Mouse (Mus musculus): ENCODE measurements around the gene Muc2.

The Muc2 gene

DNA sequence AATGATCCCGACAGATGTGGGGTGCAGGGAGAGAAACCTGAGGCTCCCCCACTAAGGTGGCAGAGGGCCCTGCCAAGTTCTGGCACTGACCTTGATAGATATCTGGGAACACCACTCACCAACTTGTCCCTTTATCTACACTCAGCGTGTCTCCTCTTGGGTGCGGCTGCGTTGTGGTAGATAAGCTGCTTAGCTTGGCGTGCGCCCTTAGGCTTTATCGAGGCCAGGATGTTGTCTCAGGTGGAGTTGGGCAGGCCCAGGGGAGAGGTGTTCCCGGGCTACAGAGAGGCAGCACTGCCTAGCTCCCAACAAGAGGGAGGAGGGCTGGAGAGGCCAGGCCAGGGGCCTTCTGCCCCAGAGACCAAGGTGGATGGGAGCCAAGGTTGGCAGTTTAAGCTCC, 80.8 kb downstream of the Muc2 start:
- DNase-seq = no peak

DNA sequence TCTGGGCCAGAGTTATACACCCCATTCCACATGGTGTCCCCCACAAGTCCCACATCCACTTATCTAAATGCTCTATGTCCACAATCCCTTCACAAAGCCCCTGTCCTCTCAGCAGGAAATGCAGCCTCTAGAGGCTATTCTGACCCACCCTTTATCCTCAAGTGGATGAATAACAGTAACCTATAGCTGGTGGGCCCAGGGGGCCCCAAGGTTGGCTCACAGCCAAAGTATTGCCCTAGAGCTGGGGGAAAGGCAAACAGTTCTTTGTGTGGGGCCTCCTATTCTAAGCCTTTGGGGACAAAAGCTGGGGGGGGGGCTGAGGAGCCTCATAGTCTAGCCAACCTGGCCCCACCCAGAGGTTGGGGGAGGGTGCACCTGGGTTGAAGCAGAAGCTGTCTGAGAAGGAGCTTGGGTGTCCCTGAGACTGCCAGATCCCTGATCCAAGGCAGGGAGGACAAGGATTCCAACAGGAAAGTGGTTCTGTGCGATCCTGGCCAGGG, 82.0 kb downstream of the Muc2 start:
- DNase-seq = no peak

DNA sequence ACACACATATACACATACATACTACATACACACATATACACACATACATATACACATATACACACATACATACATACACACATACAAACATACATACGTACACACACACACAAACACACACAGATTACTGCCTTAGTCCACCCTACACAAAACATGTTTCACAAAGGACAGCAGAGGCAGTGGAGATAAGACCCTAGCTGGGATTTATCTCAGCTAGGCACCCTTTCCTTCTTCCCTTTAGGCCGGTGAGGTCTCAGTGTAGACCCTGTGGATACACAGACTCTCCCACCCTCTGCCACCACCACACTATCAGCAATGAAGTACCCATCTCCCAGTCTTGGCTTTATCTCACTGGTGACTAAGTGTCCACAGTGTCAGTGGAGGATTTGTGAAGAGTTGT, 84.7 kb downstream of the Muc2 start:
- no peak for DNase-seq

DNA sequence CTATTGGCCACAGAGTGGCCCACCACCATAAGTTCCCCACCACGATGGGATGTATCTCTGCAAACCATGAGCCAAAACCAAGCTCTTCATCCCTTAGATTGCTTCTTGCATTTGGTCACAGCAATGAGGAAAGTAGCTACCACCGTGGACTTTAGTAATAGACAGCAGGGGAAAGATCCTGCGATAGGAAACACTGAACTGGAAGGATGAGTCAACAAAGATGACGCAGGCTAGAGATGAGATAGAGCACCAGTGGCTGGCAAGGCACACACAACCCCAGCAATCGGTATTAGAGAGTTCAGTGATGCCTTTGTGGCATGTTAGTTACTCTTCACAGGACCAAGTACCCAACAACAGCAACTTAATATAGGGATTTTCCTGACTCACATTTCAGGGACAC, 86.1 kb downstream of the Muc2 start:
- DNase-seq = no peak

DNA sequence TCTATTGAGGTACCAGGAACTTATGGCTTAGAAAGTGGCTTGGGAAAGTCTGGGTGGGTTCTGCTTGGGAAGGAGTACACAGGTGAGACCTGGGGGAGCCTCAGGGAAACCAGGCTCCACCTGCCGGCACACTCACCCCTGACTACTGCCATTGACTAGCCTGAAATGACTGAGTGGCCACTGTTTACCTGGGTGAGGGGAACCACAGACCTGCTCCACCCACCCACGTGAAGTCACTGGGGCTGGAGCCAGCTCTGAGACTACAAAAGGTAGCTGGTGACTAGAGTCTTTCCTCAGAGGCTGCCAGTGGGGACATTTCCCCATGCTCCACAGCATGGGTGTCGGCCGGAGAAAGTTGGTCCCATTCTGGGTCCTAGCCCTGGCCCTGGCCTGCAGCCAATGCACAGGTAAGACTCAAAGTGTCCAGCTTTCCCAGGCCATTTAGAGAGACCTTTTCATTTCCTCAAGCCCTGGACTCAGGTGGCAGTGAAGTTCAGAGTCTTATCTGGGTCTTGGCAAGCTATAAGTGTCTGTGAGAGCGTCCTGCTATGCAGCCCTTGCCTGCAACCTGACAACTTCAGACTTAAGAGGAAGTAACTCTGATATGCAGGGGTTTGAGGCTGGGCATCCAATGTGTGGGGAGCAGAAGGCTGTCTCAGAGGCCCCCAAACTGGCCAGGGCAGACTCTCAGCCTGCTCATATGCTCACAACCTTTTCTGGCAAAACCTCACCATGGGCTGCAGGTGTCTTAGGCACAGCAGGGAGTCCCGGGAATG, 98.7 kb downstream of the Muc2 start, which contains the start of gene Muc5ac:
Muc5ac (plus strand) TSS at position 296 of the 776 bp plus-strand sequence.
- no peak for DNase-seq

DNA sequence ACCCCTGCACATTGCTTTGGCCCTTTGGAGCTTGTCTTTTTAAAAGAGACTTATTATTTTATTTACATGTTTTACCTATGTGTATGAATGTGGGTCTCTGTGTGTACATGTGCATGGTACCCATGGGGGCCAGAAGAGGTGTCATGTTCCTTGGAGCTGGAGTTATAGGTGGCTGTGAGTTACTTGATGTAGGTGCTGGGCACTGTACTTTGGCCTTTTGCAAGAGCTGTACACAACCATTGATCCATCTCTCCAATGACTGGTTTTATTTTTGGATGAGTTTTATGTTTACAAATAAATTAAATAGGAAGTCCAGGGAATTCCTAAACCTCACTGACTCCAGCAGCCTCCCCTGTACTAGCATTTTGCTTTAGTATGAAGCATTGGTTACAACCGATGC, 104.1 kb downstream of the Muc2 start:
- no peak for DNase-seq

DNA sequence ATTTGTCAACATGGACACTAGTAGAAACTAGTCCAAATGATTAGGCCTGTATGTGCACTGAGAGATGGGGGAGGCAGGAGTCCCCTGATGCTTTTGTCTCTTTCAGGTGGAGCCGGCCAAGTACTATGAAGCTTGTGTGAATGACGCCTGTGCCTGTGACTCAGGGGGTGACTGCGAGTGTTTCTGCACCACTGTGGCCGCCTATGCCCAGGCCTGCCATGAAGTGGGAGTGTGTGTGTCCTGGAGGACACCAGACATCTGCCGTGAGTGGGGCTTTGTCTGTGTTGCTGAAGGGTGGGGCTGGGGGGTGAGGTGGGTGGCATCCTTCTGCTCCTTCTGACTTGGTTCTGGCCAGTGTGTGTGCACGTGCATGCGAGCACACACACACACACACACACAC, 113.1 kb downstream of the Muc2 start:
- DNase-seq = no peak

Measured in spleen, adult 18-20 months (tissue).